Mouse (Mus musculus) right cerebral cortex, adult 18-20 months (tissue): ENCODE data around the gene Nwd2.

Experiments used
- DNase-seq: peaks from one replicate; pipeline ENCODE4 v3.0.0; 2022; ENCODE audit warnings: mixed read lengths

Gene Nwd2

DNA sequence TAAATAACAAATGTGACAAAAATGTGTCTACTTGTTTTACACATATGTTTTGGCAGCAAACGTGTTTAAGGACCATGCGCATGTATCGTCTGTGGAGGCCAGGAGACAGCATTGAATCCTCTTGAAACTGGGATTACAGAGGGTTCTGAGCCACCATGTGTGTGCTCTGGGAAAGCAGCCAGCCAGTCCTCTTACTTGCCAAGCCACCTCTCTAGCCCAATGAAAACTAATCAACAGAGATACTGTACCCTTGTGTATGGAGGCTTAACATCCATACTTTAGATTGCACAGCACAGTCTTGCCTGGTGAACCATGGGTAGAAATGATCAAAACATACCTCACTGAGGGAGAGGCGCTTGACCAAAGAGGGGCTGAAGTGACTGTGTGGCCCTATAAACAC lies 117.0 kb downstream of the Nwd2 start:
- DNase-seq, result no peak

- DNase-seq, result peak; percentile 41
These were observed 117.8 kb downstream of the Nwd2 start for GRCm38 (mm10) chr5:63766715-63767114.

DNA sequence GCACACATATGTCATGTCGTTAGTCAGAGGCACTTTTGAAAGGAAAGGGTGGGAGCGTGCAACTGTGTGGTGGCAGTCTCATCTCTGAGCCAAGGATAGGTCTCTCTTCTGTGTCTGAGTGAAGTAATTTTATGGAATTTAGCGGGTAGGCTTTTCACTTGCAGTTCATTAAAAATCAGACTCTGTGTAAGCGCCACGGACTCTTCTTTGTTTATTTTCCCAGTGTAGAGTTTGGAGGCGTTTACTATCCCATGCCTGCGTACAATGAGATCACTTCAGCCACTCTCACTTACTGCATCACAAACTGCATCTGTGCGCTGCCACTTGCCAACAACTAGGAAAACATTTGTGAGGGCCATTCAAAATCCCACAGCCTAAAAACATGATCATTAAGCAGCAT lies 118.6 kb downstream of the Nwd2 start:
- peak; percentile 17 for DNase-seq

GRCm38 (mm10) chr5:63768220-63768619 lies 119.3 kb downstream of the Nwd2 start:
- no peak for DNase-seq

DNA sequence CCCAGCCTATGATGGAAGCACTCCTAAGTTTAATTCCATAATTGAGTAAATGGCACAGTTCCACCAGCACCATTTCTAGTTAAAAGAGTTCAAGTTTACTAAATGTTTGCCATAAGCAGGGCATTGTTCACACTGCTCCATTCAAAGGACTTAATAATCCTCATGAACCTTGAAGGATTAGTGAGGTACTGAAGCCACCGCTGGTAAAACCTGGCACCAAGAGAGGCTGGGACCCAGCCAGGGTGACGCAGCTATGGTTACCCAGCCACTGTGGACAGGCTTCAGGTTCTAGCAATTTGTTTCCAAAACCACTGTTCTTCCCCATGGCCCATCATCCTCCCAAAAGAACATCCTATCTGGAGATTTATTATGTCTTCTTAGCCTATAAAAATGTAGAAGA lies 124.1 kb downstream of the Nwd2 start:
- no peak for DNase-seq

- DNase-seq, result no peak
These were observed 124.7 kb downstream of the Nwd2 start for GRCm38 (mm10) chr5:63773603-63774002.

- DNase-seq, result no peak
These were observed 139.4 kb downstream of the Nwd2 start for GRCm38 (mm10) chr5:63788156-63788826.

- peak; percentile 59 for DNase-seq
These were observed 163.1 kb downstream of the Nwd2 start, which contains the start of gene 0610040J01Rik for GRCm38 (mm10) chr5:63811819-63812508. Gene 0610040J01Rik, plus strand, starts transcription at chr5:63812363.

DNA sequence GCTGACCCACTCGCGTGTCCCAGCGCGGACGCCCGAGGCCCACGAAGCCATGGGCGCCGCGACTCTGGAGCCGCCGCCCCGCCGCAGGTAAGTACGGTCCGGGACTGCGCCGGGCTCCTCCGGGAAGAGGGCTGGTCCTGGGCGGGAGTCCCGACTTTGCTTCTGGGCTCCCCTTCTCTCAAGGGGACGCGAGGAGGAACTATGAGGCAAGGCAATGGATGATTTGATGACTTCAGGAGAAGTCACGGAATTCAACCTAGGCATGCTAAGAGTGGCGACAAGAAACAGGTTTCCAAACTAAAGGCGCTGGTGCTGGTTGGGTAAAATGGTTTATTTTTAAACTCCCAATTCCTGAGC lies 163.6 kb downstream of the Nwd2 start:
- no peak for DNase-seq

GRCm38 (mm10) chr5:63816643-63817042 lies 167.7 kb downstream of the Nwd2 start:
- DNase-seq, result no peak

DNA sequence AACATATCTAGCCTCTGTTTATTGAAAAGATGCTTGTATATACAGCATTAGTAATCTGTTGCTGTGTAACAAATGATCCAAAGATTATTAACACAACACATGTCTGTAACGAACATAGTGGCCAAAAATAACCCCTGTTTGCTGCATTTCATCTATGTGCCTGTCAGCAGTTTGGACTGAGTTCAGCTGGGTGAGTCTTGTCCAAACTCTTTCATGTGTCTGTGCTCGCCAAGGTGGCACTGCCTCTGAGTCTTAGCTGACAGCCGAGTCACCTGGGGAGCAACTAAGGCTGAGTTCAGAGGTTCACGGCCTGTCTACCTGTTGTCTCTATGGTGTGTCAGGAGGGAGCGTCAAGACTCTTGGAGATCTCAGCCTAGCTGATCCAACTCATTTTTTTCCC lies 168.4 kb downstream of the Nwd2 start:
- no peak for DNase-seq

DNA sequence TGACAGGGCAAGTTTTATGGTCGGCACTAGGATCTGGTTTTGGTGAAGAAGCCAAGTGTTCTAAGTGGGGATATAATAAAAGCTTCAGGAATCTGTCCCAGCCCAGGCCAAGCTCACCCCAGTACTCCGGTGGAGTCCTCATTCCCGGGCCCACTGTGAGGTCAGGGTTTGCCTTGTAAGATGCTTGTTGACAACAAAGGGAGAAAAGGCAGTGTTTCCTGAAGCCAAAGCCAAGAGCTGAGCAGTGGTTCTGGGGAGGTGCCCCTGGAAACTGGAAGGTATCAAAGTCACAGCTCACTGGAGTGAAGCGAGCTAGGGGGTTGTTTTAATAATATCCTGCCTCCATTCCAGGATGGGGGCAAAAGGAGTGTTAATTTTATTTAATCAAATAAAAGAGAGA lies 170.1 kb downstream of the Nwd2 start:
- DNase-seq, result no peak

DNA sequence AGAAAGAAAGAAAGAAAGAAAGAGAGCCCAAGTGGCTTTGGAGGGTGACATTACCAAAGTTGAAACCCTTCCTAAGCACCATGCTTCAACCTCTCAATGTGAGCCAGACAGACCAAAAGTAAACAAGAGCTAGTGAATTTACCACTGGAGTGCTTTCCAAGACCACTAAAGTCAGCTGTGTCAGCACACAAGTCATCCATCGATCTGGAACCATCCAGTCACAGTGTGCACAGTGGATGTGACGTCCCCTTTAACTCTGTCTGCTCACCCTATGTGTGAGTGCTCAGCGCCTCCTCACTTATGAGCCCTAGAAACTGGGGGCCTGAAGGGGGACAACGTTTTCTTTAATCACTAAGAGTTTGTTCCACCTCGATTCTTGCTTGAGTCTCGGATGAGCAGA lies 170.6 kb downstream of the Nwd2 start:
- no peak for DNase-seq

DNA sequence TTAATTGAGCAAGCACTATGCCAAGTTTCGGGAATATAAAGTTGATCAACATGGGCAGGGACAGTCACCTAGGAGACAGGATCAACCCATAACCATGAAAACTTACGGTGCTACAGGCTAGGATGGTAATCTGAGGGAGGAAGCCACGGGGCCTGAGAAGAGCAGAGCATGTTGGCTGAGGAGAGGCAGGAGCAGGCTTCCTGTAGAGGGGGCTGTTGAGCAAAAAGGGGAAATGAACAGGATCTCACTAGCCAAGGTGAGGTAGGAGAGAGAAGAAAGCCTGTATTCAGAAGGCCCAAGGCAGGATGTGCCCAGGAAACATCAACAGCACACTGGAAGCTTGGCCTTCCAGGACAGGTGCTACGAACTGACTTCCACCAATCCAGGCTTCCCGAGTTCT lies 172.3 kb downstream of the Nwd2 start:
- no peak for DNase-seq

DNA sequence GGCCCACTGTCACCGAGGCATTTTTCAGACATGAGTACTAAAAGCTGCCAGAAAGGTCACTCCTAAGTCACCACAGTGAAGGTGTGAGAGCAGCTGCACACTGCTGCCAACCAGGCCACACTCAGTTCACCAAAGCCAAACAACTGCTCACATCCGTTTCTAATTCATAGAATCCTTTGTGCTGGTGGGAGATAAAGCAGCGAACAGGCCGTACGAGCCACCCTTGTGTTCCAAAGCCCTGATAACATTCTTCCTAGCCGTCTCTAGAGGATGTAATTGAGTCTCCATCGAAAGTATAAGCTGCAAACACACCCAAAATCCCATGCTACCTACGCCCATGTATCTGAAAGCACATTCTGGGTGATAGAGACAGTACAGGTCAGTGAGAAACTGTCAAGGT lies 173.0 kb downstream of the Nwd2 start:
- no peak for DNase-seq

DNA sequence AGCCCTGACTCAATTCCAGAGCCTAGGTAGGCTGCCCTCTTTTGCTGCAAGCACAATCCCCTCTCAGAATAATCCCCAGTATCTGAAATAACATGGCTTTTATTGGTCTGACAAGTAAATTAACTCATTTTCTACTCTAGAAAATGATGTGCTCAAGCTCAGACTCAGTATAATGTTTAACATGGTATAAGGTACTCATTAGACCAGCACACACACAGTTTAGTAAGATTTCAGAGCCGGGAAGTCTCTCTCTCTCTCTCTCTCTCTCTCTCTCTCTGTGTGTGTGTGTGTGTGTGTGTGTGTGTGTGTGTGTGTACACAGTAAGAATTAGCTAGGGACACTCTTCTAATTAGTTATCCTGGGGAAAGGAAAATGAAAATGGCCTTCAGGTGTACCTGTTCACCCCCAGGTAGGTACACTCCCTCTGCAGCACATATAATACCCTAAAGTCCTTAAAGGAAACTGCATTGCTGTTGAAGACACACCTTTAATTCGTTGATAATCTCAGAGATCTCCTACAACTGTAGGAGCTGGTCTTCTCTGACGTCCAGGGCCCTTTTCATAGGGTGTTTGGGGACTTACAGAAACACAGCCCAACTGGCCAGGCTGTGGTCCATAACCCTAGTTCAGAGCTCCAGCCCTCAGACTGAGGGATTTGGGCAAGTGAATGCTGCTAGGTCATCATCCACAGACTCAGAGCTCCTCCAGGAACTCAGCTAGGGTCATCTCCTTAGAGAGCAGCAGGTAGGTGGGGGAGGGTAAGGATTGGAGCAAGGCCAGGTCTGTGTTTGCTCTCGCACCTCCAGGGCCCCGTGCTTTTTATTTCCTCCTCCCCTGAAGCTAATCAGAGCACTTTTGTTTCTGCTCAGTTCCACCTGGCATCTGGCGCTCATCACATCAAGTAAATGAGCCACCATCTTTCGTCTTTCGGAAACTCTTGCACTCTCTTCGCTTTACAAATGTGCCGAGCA lies 174.7 kb downstream of the Nwd2 start:
- no peak for DNase-seq

DNA sequence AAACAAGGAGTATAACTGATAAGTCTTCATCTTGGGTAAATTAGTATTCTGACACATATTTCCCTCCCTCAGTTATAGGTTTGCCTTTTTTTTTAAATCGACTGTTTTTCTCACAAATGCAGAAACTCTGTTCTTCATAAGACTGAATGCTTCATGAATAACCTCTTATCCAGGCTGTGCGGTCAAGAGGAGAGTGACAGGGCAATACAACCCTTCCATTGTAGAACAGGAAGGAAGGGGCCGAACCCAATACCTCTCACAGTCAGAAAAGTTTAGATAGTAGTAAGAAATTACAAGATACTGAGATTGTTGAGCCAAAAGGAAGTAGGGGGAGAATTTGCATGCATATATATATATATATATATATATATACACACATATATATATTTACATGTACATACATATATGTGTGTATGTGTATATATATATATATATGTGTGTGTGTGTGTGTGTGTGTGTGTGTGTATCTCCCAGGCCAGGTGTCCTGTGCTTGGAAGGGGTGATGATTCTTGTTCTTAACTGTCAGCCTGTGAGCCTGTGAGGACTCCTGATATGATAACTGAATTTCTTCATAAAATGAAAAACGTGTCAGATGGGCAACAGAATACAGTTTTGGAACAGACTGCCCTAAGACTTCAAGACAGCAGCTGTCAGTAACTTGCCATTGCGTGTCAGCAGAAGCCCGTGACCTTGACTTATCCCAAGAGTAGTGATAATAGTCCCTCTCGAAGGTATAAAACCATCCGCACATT lies 175.9 kb downstream of the Nwd2 start:
- DNase-seq, result no peak

DNA sequence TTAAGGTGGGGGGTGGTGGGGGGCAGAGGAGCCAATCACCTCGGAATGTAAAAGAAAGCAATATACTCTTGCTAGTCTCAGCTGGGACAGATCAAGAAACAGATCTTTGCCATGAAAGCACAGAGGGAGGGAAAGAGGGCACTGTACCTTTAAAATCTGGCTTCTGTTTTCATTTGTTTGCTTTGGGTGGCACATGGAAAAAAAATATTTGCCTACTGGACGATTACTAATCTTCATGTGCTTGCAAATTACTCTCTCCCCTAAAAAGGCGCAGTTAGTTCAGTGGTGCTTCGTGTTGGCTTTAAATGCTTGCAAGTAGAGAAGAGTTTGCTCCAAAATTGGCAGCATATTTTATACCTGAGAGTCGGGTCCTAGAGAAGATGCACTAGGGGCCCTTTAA lies 177.0 kb downstream of the Nwd2 start:
- DNase-seq, result no peak

- DNase-seq, result no peak
These were observed 178.1 kb downstream of the Nwd2 start for GRCm38 (mm10) chr5:63827006-63827405.

GRCm38 (mm10) chr5:63827415-63828053 lies 178.6 kb downstream of the Nwd2 start:
- no peak for DNase-seq

DNA sequence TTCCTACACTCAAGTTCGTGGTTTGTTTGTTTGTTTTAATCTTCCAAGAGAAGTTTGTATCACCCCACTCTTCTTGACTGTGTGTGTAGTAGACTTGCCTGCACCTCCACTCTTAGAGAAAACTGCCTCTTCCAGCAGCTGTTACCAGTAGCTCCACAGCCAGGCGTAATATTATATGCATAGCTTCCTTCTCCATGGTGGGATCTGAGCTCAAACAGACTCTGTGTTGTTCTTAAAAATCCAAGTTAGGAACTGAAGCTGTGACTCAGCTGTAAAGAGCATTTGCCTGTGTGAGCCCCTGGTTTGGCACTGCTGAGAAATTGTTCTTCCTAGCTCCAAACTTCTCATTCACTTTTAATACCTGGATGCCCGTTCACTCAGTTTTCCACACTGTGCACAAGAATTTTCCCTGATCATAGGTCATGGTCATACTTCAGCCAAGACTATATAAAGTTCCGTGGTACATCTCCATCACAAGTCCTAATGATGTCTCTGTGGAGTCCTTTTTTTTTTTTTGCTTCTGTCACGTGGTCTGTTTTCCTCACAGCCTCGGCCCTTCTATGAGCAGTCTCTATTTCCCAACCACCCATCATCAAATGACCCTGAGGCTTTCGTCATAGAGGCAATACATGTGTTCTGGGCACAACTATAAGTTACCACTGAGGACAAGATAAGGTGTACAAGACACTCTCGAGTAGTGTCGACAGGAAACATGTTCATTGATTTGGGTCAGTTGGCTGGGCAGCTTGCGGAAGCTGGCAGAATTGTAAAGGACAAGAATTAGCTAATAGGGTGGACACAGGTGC lies 179.7 kb downstream of the Nwd2 start:
- no peak for DNase-seq
